Mouse (Mus musculus) liver, postnatal 0 days (tissue): ENCODE measurements around the gene Hlcs.

Experiments used
- CTCF ChIP-seq: sonication (generic); IDR thresholded peaks from 2 replicates; pipeline ENCODE4 v1.5.1; 2016; ENCODE audit warnings: antibody characterized with exemption, low read depth
- EP300 ChIP-seq: IDR thresholded peaks from 2 replicates; pipeline ENCODE4 v1.6.1; 2016; ENCODE audit warnings: antibody characterized with exemption, low read depth, mild to moderate bottlenecking

- TF ChIP-seq CTCF (no peak), EP300 (no peak)
Observed at GRCm38 (mm10) chr16:94079856-94080555, 233.4 kb downstream of the Hlcs start.
